20 mouse cellular contexts compared by ENCODE assay signal in genomic region chr14:71674564-71674963, GRCm38 (mm10).
"Had no signal": no experiment of that assay in that cellular context is flagged by ENCODE, and none has a peak within 500 bp of the region (broad histone marks: within the 10 kb centered on the region; RNA-seq: fewer than 3 reads in every experiment).

No protein-coding gene starts in this region.

- H3K9me3 ChIP-seq: limb, embryonic 10.5 days; limb, embryonic 13.5 days; liver, embryonic 12.5 days; liver, embryonic 15.5 days; lung, embryonic 15.5 days; megakaryocyte, embryonic 14.5 days; midbrain, embryonic 12.5 days; neural tube, embryonic 12.5 days; stomach, embryonic 15.5 days had no signal

- H3K9ac ChIP-seq: limb, embryonic 13.5 days; liver, embryonic 12.5 days; liver, embryonic 15.5 days; lung, embryonic 15.5 days; midbrain, embryonic 12.5 days; neural tube, embryonic 12.5 days; stomach, embryonic 15.5 days had no signal

- H3K27me3 ChIP-seq: liver, embryonic 12.5 days; liver, embryonic 15.5 days; lung, embryonic 15.5 days; midbrain, embryonic 12.5 days; neural tube, embryonic 12.5 days; stomach, embryonic 15.5 days had no signal

- H3K27ac ChIP-seq: kidney, postnatal 0 days; layer of hippocampus, adult 2 months; limb, embryonic 10.5 days; limb, embryonic 13.5 days; liver, embryonic 12.5 days; liver, embryonic 15.5 days; lung, embryonic 15.5 days; midbrain, embryonic 12.5 days; neural tube, embryonic 12.5 days; stomach, embryonic 15.5 days had no signal

- H3K4me1 ChIP-seq: limb, embryonic 10.5 days; limb, embryonic 13.5 days; liver, embryonic 12.5 days; liver, embryonic 15.5 days; lung, embryonic 15.5 days; megakaryocyte, embryonic 14.5 days; midbrain, embryonic 12.5 days; neural tube, embryonic 12.5 days; stomach, embryonic 15.5 days had no signal

- H3K4me3 ChIP-seq: layer of hippocampus, adult 2 months; limb, embryonic 10.5 days; limb, embryonic 13.5 days; liver, embryonic 12.5 days; liver, embryonic 15.5 days; lung, embryonic 15.5 days; megakaryocyte, embryonic 14.5 days; midbrain, embryonic 12.5 days; neural tube, embryonic 12.5 days; stomach, embryonic 15.5 days had no signal

- H3K4me2 ChIP-seq: limb, embryonic 13.5 days; liver, embryonic 12.5 days; liver, embryonic 15.5 days; lung, embryonic 15.5 days; midbrain, embryonic 12.5 days; neural tube, embryonic 12.5 days; stomach, embryonic 15.5 days had no signal

- H3K36me3 ChIP-seq: limb, embryonic 10.5 days; limb, embryonic 13.5 days; liver, embryonic 12.5 days; liver, embryonic 15.5 days; lung, embryonic 15.5 days; midbrain, embryonic 12.5 days; neural tube, embryonic 12.5 days; stomach, embryonic 15.5 days had no signal

- DNase-seq: kidney, adult 18-20 months; kidney, adult 9 months; liver; lung, adult 18-20 months; lung, postnatal 10 days; retina, postnatal 1 day; right cerebral cortex, postnatal 25 days; spleen, adult 18-20 months; thymus, postnatal 36 days had no signal

- ATAC-seq: liver, embryonic 12.5 days had no signal
